Mouse (Mus musculus): ENCODE data around the gene Scn1b.

Scn1b gene

GRCm38 (mm10) chr7:31126851-31127724 is at the start of gene Scn1b:
TSS of gene Scn1b (minus strand) at chr7:31127003.
- DNase-seq (ENCODE audit: low read depth, low spot score), result no peak

GRCm38 (mm10) chr7:31175096-31175495 is 48.3 kb upstream of the Scn1b start:
- no peak for DNase-seq (ENCODE audit: low read depth, low spot score)

GRCm38 (mm10) chr7:31174466-31174865 is 47.7 kb upstream of the Scn1b start:
- DNase-seq (ENCODE audit: low read depth, low spot score), result no peak

- no peak for DNase-seq (ENCODE audit: low read depth, low spot score)
These were observed 45.4 kb upstream of the Scn1b start for GRCm38 (mm10) chr7:31172238-31172637.

GRCm38 (mm10) chr7:31170520-31170919 is 43.7 kb upstream of the Scn1b start:
- no peak for DNase-seq (ENCODE audit: low read depth, low spot score)

- DNase-seq (ENCODE audit: low read depth, low spot score), result no peak
These were observed 41.6 kb upstream of the Scn1b start for GRCm38 (mm10) chr7:31168412-31168811.

- DNase-seq (ENCODE audit: low read depth, low spot score), result no peak
These were observed 37.9 kb upstream of the Scn1b start for GRCm38 (mm10) chr7:31164748-31165147.

- no peak for DNase-seq (ENCODE audit: low read depth, low spot score)
These were observed 37.1 kb upstream of the Scn1b start for GRCm38 (mm10) chr7:31163666-31164577.

- DNase-seq (ENCODE audit: low read depth, low spot score), result no peak
These were observed 35.5 kb upstream of the Scn1b start for GRCm38 (mm10) chr7:31162324-31162723.

GRCm38 (mm10) chr7:31161831-31162230 is 35.0 kb upstream of the Scn1b start:
- DNase-seq (ENCODE audit: low read depth, low spot score), result no peak

GRCm38 (mm10) chr7:31161246-31161645 is 34.4 kb upstream of the Scn1b start:
- no peak for DNase-seq (ENCODE audit: low read depth, low spot score)

GRCm38 (mm10) chr7:31160763-31161162 is 34.0 kb upstream of the Scn1b start:
- DNase-seq (ENCODE audit: low read depth, low spot score), result no peak

- peak; percentile 65 for DNase-seq (ENCODE audit: low read depth, low spot score)
These were observed 29.5 kb upstream of the Scn1b start for GRCm38 (mm10) chr7:31156034-31156928.

- no peak for DNase-seq (ENCODE audit: low read depth, low spot score)
These were observed 28.7 kb upstream of the Scn1b start, which contains the start of gene Gramd1a for GRCm38 (mm10) chr7:31155296-31156033. TSS of gene Gramd1a (minus strand) at chr7:31155896.

- no peak for DNase-seq (ENCODE audit: low read depth, low spot score)
These were observed 26.9 kb upstream of the Scn1b start for GRCm38 (mm10) chr7:31153536-31154320.

- DNase-seq (ENCODE audit: low read depth, low spot score), result no peak
These were observed 24.8 kb upstream of the Scn1b start for GRCm38 (mm10) chr7:31151301-31152241.

- DNase-seq (ENCODE audit: low read depth, low spot score), result no peak
These were observed 23.9 kb upstream of the Scn1b start for GRCm38 (mm10) chr7:31150566-31151300.

Measured in WW6 (cell line).